Mouse (Mus musculus) hindbrain, embryonic 10.5 days (tissue): ENCODE results near the gene Cdk9. TPM values are rescaled to one million over a fixed set of nuclear protein-coding genes. Genes with fewer than 3 reads are reported as not detected.
A peak's percentile ranks its signal among the peaks of the same experiment; 100 is the strongest.

ENCODE experiments used
- DNase-seq: peaks from one replicate; pipeline ENCODE4 v3.0.0-alpha.2; 2017; ENCODE audit warnings: low spot score
- H3K27ac ChIP-seq: fragments of 300-500 bp; sonication (generic); 2 replicates; pipeline ENCODE4 v1.5.1; 2016; ENCODE audit warnings: mild to moderate bottlenecking, moderate library complexity
- H3K27me3 ChIP-seq: fragments of 300-500 bp; sonication (generic); 2 replicates; pipeline ENCODE4 v1.6.1; 2016; ENCODE audit warnings: mild to moderate bottlenecking; ENCODE audit not compliant: poor library complexity, insufficient read depth, severe bottlenecking
- H3K36me3 ChIP-seq: fragments of 300-500 bp; sonication (generic); 2 replicates; pipeline ENCODE4 v1.6.1; 2016; ENCODE audit warnings: mild to moderate bottlenecking, moderate library complexity
- H3K4me1 ChIP-seq: fragments of 300-500 bp; sonication (generic); replicated peaks from 2 replicates; pipeline ENCODE4 v1.6.1; 2016; ENCODE audit warnings: mild to moderate bottlenecking
- H3K4me3 ChIP-seq: fragments of 300-500 bp; sonication (generic); 2 replicates; pipeline ENCODE4 v1.5.1; 2016; ENCODE audit warnings: mild to moderate bottlenecking, moderate library complexity
- H3K9me3 ChIP-seq: fragments of 300-500 bp; sonication (generic); 2 replicates; pipeline ENCODE4 v1.6.1; 2016; ENCODE audit warnings: mild to moderate bottlenecking, moderate library complexity
- WGBS: fragments of 180-500 bp; shearing (Covaris S2); methylation state at CpG from one replicate; pipeline ENCODE4 v1.1.7; 2016; 5-methylcytosine and 5-hydroxymethylcytosine counted together
- polyA plus RNA-seq: library from polyadenylated mRNA; unstranded; fragments of >200 nt; fragmentation: Nextera tagmentation; extraction: Ambion mirVana; gene quantifications from 2 replicates; pipeline ENCODE4 v1.2.1, GENCODE M21; 2016

Gene Cdk9
- polyA plus RNA-seq, 1 experiment from 2014 or later: 121 TPM

GRCm38 (mm10) chr2:32680961-32681650 lies 31.8 kb downstream of the Cdk9 start:
- Histone ChIP-seq H3K27ac (peak overlapping the region; percentile 13; the same call in 1 of the 2 replicates), H3K4me1 (peaks cover 21% of the 10 kb centered on the region), H3K4me3 (no peak overlapping the region), H3K36me3 (peaks cover 48% of the 10 kb centered on the region), H3K27me3 (no peaks in the 10 kb centered on the region), H3K9me3 (no peaks in the 10 kb centered on the region)
- WGBS: 88% methylated on average over 19 of the region's 19 CpGs
- no peak for DNase-seq

GRCm38 (mm10) chr2:32680051-32680451 lies 32.8 kb downstream of the Cdk9 start:
- Histone ChIP-seq H3K36me3 (peaks cover 37% of the 10 kb centered on the region), H3K27ac (0 out of 2 replicates have a peak overlapping the region, but pooled peaks have one; percentile 13), H3K4me1 (peaks cover 21% of the 10 kb centered on the region), H3K4me3 (no peak overlapping the region), H3K27me3 (no peaks in the 10 kb centered on the region), H3K9me3 (no peaks in the 10 kb centered on the region)
- DNase-seq: no peak
- WGBS: 69% methylated on average over 7 of the region's 7 CpGs

GRCm38 (mm10) chr2:32677683-32678082 lies 35.2 kb downstream of the Cdk9 start:
- H3K9me3 ChIP-seq: no peaks in the 10 kb centered on the region
- 94% methylated on average over 7 of the region's 7 CpGs for WGBS
- H3K27ac ChIP-seq: no peak overlapping the region
- peaks cover 20% of the 10 kb centered on the region for H3K36me3 ChIP-seq
- no peak overlapping the region for H3K4me3 ChIP-seq
- peaks cover 21% of the 10 kb centered on the region for H3K4me1 ChIP-seq
- H3K27me3 ChIP-seq: no peaks in the 10 kb centered on the region
- DNase-seq: no peak

- H3K27ac ChIP-seq: no peak overlapping the region
- WGBS: 86% methylated on average over 3 of the region's 3 CpGs
- no peaks in the 10 kb centered on the region for H3K27me3 ChIP-seq
- no peaks in the 10 kb centered on the region for H3K9me3 ChIP-seq
- peaks cover 24% of the 10 kb centered on the region for H3K4me1 ChIP-seq
- peaks cover 15% of the 10 kb centered on the region; the same call in 1 of the 2 replicates for H3K36me3 ChIP-seq
- H3K4me3 ChIP-seq: no peak overlapping the region
- DNase-seq: no peak
Observed at GRCm38 (mm10) chr2:32676821-32677220, 36.1 kb downstream of the Cdk9 start.

GRCm38 (mm10) chr2:32673176-32673917 lies 39.5 kb downstream of the Cdk9 start:
- DNase-seq: no peak
- WGBS: 86% methylated on average over 16 of the region's 16 CpGs
- Histone ChIP-seq H3K9me3 (no peaks in the 10 kb centered on the region), H3K4me1 (0 out of 2 replicates have a peak, but pooled peaks cover 6% of the 10 kb centered on the region), H3K36me3 (peaks cover 8% of the 10 kb centered on the region; the same call in 1 of the 2 replicates), H3K27ac (peak overlapping the region; percentile 23; the same call in 1 of the 2 replicates), H3K4me3 (no peak overlapping the region), H3K27me3 (no peaks in the 10 kb centered on the region)

- H3K27ac ChIP-seq: no peak overlapping the region
- H3K4me1 ChIP-seq: peaks cover 14% of the 10 kb centered on the region; the same call in 1 of the 2 replicates
- DNase-seq: no peak
- no peaks in the 10 kb centered on the region for H3K27me3 ChIP-seq
- peaks cover 8% of the 10 kb centered on the region; the same call in 1 of the 2 replicates for H3K36me3 ChIP-seq
- WGBS: 73% methylated on average over 9 of the region's 9 CpGs
- H3K4me3 ChIP-seq: no peak overlapping the region
- no peaks in the 10 kb centered on the region for H3K9me3 ChIP-seq
Observed at GRCm38 (mm10) chr2:32671907-32672595, 40.8 kb downstream of the Cdk9 start.

GRCm38 (mm10) chr2:32671147-32671546 lies 41.7 kb downstream of the Cdk9 start:
- peaks cover 8% of the 10 kb centered on the region; the same call in 1 of the 2 replicates for H3K36me3 ChIP-seq

GRCm38 (mm10) chr2:32669876-32670275 lies 43.0 kb downstream of the Cdk9 start:
- H3K27me3 ChIP-seq: no peaks in the 10 kb centered on the region
- 75% methylated on average over 3 of the region's 3 CpGs for WGBS
- no peaks in the 10 kb centered on the region for H3K9me3 ChIP-seq
- H3K27ac ChIP-seq: no peak overlapping the region
- no peak overlapping the region for H3K4me3 ChIP-seq
- 0 out of 2 replicates have a peak, but pooled peaks cover 8% of the 10 kb centered on the region for H3K36me3 ChIP-seq
- no peak for DNase-seq
- H3K4me1 ChIP-seq: peaks cover 17% of the 10 kb centered on the region; the same call in 1 of the 2 replicates

More at GRCm38 (mm10) chr2:32671147-32671546, 41.7 kb downstream of the Cdk9 start:
- 90% methylated on average over 9 of the region's 9 CpGs for WGBS
- H3K27ac ChIP-seq: no peak overlapping the region
- no peaks in the 10 kb centered on the region for H3K27me3 ChIP-seq
- H3K4me1 ChIP-seq: peaks cover 14% of the 10 kb centered on the region; the same call in 1 of the 2 replicates
- no peak overlapping the region for H3K4me3 ChIP-seq
- no peaks in the 10 kb centered on the region for H3K9me3 ChIP-seq
- DNase-seq: no peak

GRCm38 (mm10) chr2:32668176-32668575 lies 44.7 kb downstream of the Cdk9 start:
- no peak for DNase-seq
- Histone ChIP-seq H3K27me3 (no peaks in the 10 kb centered on the region), H3K4me3 (no peak overlapping the region), H3K36me3 (0 out of 2 replicates have a peak, but pooled peaks cover 6% of the 10 kb centered on the region), H3K4me1 (peaks cover 17% of the 10 kb centered on the region; the same call in 1 of the 2 replicates), H3K27ac (peak overlapping the region; percentile 29), H3K9me3 (no peaks in the 10 kb centered on the region)
- WGBS: 81% methylated on average over 7 of the region's 7 CpGs

GRCm38 (mm10) chr2:32667775-32668174 lies 45.1 kb downstream of the Cdk9 start:
- 56% methylated on average over 11 of the region's 11 CpGs for WGBS

GRCm38 (mm10) chr2:32665853-32666252 lies 47.0 kb downstream of the Cdk9 start:
- Histone ChIP-seq H3K27ac (0 out of 2 replicates have a peak overlapping the region, but pooled peaks have one; percentile 4), H3K4me3 (no peak overlapping the region), H3K36me3 (no peaks in the 10 kb centered on the region), H3K4me1 (peaks cover 28% of the 10 kb centered on the region), H3K9me3 (no peaks in the 10 kb centered on the region), H3K27me3 (no peaks in the 10 kb centered on the region)
- 88% methylated on average over 6 of the region's 6 CpGs for WGBS
- no peak for DNase-seq

More at GRCm38 (mm10) chr2:32667775-32668174, 45.1 kb downstream of the Cdk9 start:
- Histone ChIP-seq H3K9me3 (no peaks in the 10 kb centered on the region), H3K27ac (peak overlapping the region; percentile 29), H3K36me3 (0 out of 2 replicates have a peak, but pooled peaks cover 2% of the 10 kb centered on the region), H3K4me3 (no peak overlapping the region), H3K4me1 (peaks cover 17% of the 10 kb centered on the region; the same call in 1 of the 2 replicates), H3K27me3 (no peaks in the 10 kb centered on the region)
- no peak for DNase-seq

GRCm38 (mm10) chr2:32665345-32665744 lies 47.5 kb downstream of the Cdk9 start:
- peak overlapping the region; percentile 4 for H3K27ac ChIP-seq
- H3K36me3 ChIP-seq: no peaks in the 10 kb centered on the region
- WGBS: 81% methylated on average over 8 of the region's 8 CpGs
- no peak overlapping the region for H3K4me3 ChIP-seq
- no peaks in the 10 kb centered on the region for H3K9me3 ChIP-seq
- no peak for DNase-seq
- peaks cover 28% of the 10 kb centered on the region for H3K4me1 ChIP-seq
- no peaks in the 10 kb centered on the region for H3K27me3 ChIP-seq
